8 mouse cellular contexts compared by ENCODE assay signal in genomic region chr3:133314475-133314874, GRCm38 (mm10). TPM values are rescaled to one million over a fixed set of nuclear protein-coding genes. Genes with fewer than 3 reads are reported as not detected.
DNase-seq lines count a peak whose midpoint lies in the region; ATAC-seq and TF ChIP-seq lines count a peak whose summit lies in the region.

No protein-coding gene starts in this region.

- DNase-seq in urinary bladder, adult 18-20 months (ENCODE audit: low spot score in 2 of 2): peak; percentile 31 to 42
- no peak for DNase-seq in urinary bladder, postnatal 10 days (ENCODE audit: low spot score)
- peak; percentile 70 to 82 for DNase-seq in adrenal gland, postnatal 36 days
- DNase-seq in kidney, postnatal 10 days: peak; percentile 85
- DNase-seq in lung, postnatal 10 days: peak; percentile 82
- DNase-seq in right cerebral cortex, postnatal 4 days: peak; percentile 76

- TF ChIP-seq POLR2A in embryonic fibroblast, embryonic 13.5 days (IDR thresholded peaks at IDR 0.05; ENCODE audit: low read depth, low read length): no peak

- H3K4me3 ChIP-seq in embryonic fibroblast, embryonic 13.5 days (ENCODE audit: insufficient read depth, low read length): no peak overlapping the region

- peaks cover 6% of the 10 kb centered on the region for H3K4me1 ChIP-seq in embryonic fibroblast, embryonic 13.5 days (ENCODE audit: control insufficient read depth, insufficient read depth, low read length)

- peak; percentile 68; the same call in 1 of the 2 replicates for TF ChIP-seq CTCF in embryonic fibroblast, embryonic 13.5 days (IDR thresholded peaks at IDR 0.05; ENCODE audit: borderline replicate concordance, insufficient read depth, low read length)

- ATAC-seq in erythroid progenitor cell, adult 5-6 weeks (replicated peaks; ENCODE audit: low FRiP score, poor library complexity, severe bottlenecking): no peak

- H3K27ac ChIP-seq in embryonic fibroblast, embryonic 13.5 days (ENCODE audit: insufficient read depth, low read length): no peak overlapping the region

RNA-seq across cellular contexts. Expression of gene Ppa2, which starts 4.6 kb away (rescaled TPM):
- total RNA-seq in adrenal gland, postnatal 36 days (2021): 10 to 100 TPM; 54.9 to 56.3 TPM
- 34.9 and 40.2 TPM in 2 replicates for polyA plus RNA-seq in embryonic fibroblast, embryonic 13.5 days (2011; ENCODE audit: insufficient read length, low read depth, missing spikeins)
- 8.8 and 15.1 TPM in 2 replicates for total RNA-seq in erythroid progenitor cell, adult 5-6 weeks (2015; ENCODE audit: low replicate concordance)
- 27.2 and 30.9 TPM in 2 replicates for total RNA-seq in erythroid progenitor cell, adult 5-6 weeks (2017; ENCODE audit: low replicate concordance)
